Mouse (Mus musculus): ENCODE data around the gene Cmtm7. TPM values are rescaled to one million over a fixed set of nuclear protein-coding genes. Genes with fewer than 3 reads are reported as not detected.

Cmtm7 gene
- total RNA-seq (2021): 1 to 10 TPM; 4.8 to 5.3 TPM
- long read RNA-seq, experiment 1, partial matches to known transcripts: 0 of 5 reads
- long read RNA-seq, experiment 1, other reads (novel, unspliced or antisense): 2 of 5 reads
- long read RNA-seq, experiment 2, partial matches to known transcripts: 0 of 2 reads
- long read RNA-seq, experiment 2, other reads (novel, unspliced or antisense): 0 of 2 reads

DNA sequence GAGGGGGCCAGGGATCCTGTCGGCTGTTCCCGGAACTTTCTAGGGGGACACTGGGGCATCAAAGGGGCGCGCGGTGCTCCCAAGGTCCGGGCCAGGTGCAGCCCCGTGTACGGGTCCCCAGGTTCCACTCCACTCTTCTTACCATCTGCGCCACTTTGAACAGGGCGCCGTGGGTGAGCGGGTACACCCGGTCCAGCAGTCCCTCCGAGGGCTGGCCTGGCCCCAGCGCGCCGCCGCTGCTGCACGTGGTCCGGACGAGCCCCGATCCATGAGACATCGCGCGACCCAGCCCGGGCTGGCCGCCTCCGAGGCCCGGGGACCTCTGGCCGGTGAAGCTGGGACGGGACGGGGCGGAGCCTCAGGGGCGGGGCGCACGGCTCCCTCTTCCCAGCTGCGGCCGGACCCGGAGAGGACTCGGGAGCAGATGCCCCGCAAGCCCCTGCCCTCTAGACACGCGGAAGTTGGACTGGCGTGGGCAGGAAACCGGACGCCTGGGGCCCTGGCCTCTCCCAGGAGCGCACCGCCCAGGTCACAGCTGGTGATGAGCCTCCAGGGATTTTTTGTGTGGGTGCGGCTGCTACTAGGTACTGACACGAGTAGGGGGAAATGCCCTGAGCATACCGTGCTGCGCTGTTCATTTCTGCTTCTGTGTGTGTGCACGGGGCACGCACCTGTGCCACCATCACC is at the start of gene Cmtm7:
TSS of gene Cmtm7 (minus strand) at position 331 of the 687 bp plus-strand sequence.
- intact Hi-C loops (cut with DNase I): no loop called here
- DNase-seq: peak; percentile 66 to 70

- intact Hi-C loops (cut with DNase I): no loop called here
- DNase-seq: no peak
Measured at GRCm38 (mm10) chr9:114830351-114830750, 48.7 kb upstream of the Cmtm7 start.

DNA sequence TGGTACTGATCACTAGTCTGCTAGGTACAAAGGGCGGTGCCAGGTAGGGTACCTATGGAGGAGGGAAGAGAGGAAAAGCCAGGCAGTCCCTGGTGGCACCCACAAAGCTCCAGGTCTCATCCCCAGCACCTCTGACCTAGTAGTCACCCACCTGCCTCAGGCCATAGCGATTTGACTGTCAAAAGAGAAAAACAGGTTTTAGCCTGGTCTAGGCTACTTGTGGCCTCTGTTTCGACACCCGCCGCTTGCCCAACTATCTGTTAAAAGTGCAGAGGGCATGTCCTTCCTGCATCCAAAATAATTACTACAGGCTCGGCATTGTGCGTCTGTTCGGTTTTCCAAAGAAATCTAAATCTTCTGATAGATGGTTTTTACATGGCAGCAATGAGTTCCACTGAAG is 48.0 kb upstream of the Cmtm7 start:
- DNase-seq: no peak
- intact Hi-C loops (cut with DNase I): no loop called here

DNA sequence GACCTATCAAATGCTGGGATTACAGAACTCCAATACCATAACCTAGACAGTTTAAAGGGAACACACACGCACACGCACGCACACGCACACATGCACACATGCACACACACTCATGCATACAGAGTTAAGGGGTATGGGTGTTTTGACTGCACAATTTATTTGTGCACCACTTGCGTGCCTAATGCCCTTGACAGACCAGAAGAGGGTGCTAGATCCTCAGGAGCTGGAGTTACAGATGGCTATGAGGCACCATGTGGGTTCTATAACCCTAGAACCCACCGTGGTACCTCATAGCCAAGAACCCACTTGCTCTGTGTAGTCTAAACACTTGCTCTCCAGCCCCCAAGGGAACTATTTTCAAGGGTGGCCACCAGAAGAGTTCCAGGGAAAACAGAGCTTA is 46.7 kb upstream of the Cmtm7 start:
- no peak for DNase-seq
- intact Hi-C loops (cut with DNase I): no loop called here

GRCm38 (mm10) chr9:114827242-114827852 is 45.7 kb upstream of the Cmtm7 start:
- intact Hi-C loops (cut with DNase I): no loop called here
- no peak for DNase-seq

DNA sequence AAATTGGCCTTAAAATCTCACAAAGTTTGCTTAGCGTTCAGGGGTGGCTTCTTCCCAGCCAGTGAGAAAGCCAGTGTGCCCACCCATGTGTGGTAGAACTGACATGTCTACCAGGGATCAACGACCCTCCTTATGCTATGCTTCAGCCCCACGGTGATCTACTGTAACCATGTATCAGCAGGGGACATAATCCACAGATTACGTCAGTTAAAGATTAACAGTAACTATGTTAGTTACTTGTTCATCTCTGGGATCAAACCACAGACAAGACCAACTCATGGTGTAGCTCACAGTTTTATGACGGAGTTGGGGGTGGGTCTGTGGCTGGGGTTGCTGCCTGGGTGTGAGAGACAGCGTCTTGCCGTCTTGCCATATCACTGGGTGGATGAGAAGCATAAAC is 42.5 kb upstream of the Cmtm7 start:
- no peak for DNase-seq

DNA sequence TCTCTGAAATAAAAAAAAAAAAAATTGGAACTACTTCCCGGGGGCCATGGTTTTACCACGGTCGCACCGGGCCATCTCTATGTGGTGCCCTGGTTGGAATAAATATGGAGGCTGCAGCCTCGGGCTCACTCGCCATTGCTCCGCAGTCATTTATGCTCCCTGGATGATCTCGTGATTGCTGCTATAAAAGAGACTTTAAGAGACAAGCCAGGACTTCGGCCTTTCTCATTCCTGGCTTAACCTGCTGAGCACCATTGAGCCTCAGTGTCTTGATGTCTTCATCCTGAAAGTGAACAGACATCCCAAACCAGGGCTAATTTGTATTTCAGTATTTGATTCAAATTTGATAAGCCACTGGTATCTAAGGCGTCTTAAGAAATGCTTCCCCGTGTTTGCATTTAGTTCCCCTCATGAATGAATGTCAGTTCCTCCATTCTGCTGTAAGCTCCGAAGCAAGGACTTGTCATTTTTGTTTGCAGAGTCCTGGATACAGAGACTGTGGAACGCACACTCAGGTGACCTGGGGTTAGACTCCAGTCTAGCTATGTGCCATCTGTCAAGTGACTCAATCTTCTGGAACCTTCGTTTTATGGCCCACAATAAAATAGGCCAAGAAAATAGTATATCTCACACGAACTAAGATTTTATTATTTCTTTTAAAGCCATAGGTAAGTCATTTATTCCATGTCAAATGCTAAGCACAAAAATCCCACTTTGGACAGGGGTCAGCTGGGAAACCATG is 40.1 kb upstream of the Cmtm7 start:
- DNase-seq: no peak
- intact Hi-C loops (cut with DNase I): no loop called here

More for the DNA sequence above, 42.5 kb upstream of the Cmtm7 start:
- intact Hi-C loops (cut with DNase I): no loop called here

DNA sequence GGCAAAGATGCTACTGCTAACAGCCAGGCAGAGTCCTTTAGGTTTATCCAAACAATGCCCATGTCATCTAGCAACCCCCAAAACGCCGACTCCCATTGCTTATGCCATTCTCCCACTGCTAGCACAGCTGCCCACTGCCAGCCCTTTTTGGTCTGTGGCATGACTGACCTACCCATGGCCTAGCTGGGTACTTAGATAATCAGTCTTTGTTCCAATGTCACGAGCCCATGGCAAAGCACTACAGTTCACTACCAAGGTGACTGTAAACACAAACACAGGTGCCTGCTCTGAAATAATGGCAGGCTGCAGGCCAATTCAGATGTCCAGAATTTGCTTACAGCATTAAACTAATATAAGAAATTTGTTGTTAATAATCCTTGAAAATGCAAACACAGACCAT is 37.3 kb upstream of the Cmtm7 start:
- DNase-seq: no peak
- intact Hi-C loops (cut with DNase I): no loop called here

DNA sequence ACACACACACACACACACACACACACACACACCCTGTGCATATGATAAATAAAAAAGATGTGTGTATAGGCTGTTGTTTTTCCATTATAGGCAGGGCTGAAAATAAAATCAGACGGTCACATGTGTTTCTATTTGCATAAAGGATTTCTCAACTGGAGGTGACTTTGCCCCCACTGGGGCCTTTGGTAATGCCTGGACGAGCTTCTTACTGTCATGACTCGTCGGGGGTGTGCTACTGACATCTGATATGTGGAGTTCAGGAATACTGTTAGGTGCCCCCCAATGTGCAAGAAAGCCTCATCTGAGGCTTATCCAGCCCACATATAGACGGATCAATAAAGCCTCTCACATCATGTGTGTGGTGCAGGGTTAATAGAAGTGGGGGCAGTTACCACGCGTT is 35.4 kb upstream of the Cmtm7 start:
- DNase-seq: no peak
- intact Hi-C loops (cut with DNase I): no loop called here

- DNase-seq: no peak
- intact Hi-C loops (cut with DNase I): no loop called here
Measured at GRCm38 (mm10) chr9:114816121-114816520, 34.5 kb upstream of the Cmtm7 start.

- intact Hi-C loops (cut with DNase I): loop anchor here (2.0 kb wide), 1 partner anchor 17 kb away; no protein-coding TSS in a partner anchor
- no peak for DNase-seq
Measured at GRCm38 (mm10) chr9:114815315-114815714, 33.7 kb upstream of the Cmtm7 start.

DNA sequence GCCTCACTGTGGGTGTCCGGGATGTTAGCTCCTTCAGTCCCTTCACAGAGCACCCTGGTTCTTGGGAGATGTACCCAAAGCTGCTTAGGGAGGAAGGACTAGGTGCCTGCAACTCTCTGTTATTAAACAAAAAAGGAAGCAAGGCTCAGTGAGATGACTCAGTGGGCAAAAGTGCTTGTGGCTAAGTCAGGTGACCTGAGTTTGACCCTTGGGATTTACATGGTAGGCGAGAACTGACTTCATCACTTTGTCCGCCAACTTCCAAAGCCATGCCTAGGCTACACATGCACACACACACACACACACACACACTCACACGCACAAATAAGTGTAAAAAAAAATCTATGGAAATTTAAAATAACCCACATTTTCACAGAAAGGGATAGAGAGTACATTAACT is 30.3 kb upstream of the Cmtm7 start:
- intact Hi-C loops (cut with DNase I): no loop called here
- DNase-seq: no peak

DNA sequence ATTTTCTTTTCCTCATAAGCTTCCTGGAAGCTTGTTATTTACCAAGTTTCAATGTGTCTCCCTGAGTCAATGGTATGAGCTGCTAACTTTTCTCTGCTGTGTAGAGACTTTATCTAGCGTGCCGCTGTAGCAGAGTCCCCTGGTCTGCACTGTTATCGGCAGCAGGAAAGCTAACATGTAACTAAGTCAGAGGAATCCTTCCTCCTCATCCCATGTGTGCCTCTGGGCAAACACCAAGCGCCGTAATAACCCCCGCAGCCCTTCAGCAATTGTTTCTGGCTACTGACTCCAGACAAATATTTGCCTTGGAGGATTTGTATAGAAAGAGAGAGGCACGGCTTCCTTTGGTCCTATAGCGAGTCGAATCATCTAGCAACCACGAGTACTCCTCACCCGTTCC is 29.2 kb upstream of the Cmtm7 start:
- intact Hi-C loops (cut with DNase I): no loop called here
- DNase-seq: no peak

DNA sequence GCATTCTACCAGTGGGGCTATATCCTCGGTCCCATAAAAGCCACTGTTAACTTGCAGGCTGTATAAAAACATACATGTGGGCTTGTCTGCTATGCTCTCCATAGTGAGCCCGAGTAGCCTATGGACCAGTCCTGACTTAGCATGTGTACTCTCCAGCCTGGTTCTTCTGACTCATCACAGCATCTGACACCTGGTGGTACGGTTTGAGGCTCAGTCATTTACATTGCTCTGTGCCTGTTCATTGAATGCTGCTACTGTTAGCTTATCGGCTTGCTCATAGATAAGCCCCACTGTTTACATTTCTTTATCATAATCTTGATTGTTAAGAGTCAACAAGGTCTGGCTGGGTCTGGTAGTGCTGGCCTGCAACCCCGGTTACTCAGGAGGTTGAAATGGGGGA is 27.0 kb upstream of the Cmtm7 start:
- intact Hi-C loops (cut with DNase I): no loop called here
- DNase-seq: no peak

DNA sequence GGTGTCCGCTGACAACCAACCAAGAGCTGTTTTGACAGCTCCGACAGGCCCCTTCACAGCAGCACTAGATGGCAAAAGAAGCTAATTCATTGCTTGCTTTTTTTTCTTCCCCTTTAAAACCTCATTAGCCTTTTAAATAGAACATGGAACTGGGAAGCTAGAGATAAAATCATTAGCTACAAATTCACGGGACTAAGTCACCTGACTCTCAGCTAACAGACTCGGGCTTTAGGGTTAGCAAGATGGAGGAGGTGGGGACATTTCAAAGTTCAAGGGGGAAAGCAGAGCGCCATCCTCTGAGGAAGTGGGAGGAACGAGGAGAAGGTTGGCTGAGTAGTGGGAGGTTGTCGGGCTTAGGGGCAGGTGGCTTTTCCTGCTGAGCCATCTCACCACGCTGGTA is 25.6 kb upstream of the Cmtm7 start:
- intact Hi-C loops (cut with DNase I): no loop called here
- DNase-seq: no peak

- intact Hi-C loops (cut with DNase I): no loop called here
Measured at GRCm38 (mm10) chr9:114805151-114805671, 23.6 kb upstream of the Cmtm7 start.

GRCm38 (mm10) chr9:114802191-114802590 is 20.5 kb upstream of the Cmtm7 start:
- peak; percentile 33 to 49 for DNase-seq
- intact Hi-C loops (cut with DNase I): loop anchor here (5.0 kb wide), 1 partner anchor 85 kb away; no protein-coding TSS in a partner anchor

More at GRCm38 (mm10) chr9:114805151-114805671, 23.6 kb upstream of the Cmtm7 start:
- no peak for DNase-seq

- DNase-seq: no peak
- intact Hi-C loops (cut with DNase I): loop anchor here (5.0 kb wide), 1 partner anchor 86 kb away; no protein-coding TSS in a partner anchor
Measured at GRCm38 (mm10) chr9:114801301-114801700, 19.6 kb upstream of the Cmtm7 start.

DNA sequence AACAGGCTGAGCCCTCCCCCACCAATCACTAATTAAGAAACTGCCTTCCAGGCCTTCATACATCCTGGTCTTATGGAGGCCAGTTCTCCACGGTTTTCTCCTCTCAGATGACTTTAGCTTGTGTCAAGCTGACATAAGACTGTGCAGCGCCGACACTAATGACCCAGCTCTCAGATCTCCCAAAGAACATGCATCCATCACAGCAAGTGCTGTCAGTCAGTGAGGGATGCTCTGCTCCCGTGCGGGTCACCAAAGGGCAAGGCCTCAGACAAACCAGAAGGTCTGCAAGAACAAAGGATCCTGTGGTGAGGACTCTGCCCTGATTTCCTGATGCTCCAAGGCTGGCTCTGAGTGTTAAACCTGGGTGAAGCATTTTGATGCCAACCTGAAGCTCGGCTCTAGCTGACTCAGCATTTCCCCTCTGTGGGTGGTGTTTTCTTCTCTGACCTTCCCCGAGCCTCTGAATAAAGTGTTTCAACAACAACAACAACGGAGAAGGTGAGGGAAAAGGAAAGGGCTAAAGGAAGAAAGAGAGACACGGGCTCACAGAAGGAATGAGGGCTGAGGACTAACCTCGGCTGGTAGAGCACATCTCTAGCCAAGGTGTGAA is 17.9 kb upstream of the Cmtm7 start:
- DNase-seq: no peak
- intact Hi-C loops (cut with DNase I): loop anchor here (2.0 to 5.0 kb wide), 5 partner anchors 15 to 158 kb away; no protein-coding TSS in a partner anchor

DNA sequence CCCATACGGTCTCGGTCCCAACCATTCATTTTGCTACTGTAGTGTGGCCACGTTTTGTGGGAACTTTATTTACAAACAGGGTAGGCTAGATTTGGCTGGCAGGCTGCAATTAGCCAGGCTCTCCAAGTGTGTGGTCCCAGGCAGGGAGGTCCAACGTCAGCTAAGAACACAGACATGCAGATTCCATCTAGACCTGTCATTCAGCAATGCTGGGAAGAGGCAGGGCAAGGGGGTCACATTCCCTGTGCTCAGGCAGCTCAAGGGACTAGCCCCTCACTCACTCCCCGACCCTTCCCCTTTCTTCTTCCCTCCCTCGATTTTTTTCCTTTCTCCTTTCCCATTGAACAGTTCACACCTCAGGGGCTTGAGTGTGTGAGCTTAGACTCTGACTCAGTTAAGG is 17.2 kb upstream of the Cmtm7 start:
- DNase-seq: no peak
- intact Hi-C loops (cut with DNase I): loop anchor here (2.0 to 5.0 kb wide), 4 partner anchors 16 to 158 kb away; no protein-coding TSS in a partner anchor
